Mouse (Mus musculus) heart, postnatal 36 days (tissue): ENCODE measurements around the gene Krtap28-13. TPM values are rescaled to one million over a fixed set of nuclear protein-coding genes. Genes with fewer than 3 reads are reported as not detected.

Source experiments
- DNase-seq, 2 experiments: peaks; one replicate each; pipeline ENCODE4 v3.0.0; 2021 to 2022
- intact Hi-C: fragments of 180-260 bp; cut with DNase I; formaldehyde crosslinking; loops from one replicate; pipeline ENCODE4 v1.15.1; 2025
- total RNA-seq, 2 experiments: library from RNA; stranded (reverse); gene quantifications; 2 replicates each; pipeline ENCODE4 v1.2.3; 2021

Krtap28-13 gene
- total RNA-seq, 2 experiments from 2014 or later = not detected

- no peak for DNase-seq
- intact Hi-C loops = no loop called here
Measured at GRCm38 (mm10) chr1:83084790-83085189, 24.1 kb downstream of the Krtap28-13 start.

- intact Hi-C loops = no loop called here
- no peak for DNase-seq
Measured at GRCm38 (mm10) chr1:83091268-83091667, 30.5 kb downstream of the Krtap28-13 start.

DNA sequence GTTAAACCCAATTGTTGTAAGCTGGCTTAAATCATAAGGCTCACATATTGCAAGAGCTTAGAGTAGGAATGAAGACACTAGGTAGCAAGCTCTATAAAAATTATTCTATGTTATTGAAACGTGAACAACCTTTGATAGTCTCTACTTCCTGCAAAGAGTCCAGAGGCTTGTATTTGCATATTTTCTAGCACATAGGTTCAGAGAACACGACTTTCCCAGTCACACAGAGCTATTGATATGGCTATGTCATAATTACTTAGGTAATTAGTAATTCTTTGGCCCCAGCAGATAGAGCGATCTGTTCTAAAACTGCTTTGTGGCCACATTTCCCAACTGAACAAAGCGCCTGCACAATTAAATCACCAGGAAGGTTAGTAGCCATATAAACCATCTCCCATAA, 36.2 kb downstream of the Krtap28-13 start:
- DNase-seq = no peak
- intact Hi-C loops = no loop called here

GRCm38 (mm10) chr1:83099160-83099559, 38.4 kb downstream of the Krtap28-13 start:
- intact Hi-C loops = no loop called here
- no peak for DNase-seq

DNA sequence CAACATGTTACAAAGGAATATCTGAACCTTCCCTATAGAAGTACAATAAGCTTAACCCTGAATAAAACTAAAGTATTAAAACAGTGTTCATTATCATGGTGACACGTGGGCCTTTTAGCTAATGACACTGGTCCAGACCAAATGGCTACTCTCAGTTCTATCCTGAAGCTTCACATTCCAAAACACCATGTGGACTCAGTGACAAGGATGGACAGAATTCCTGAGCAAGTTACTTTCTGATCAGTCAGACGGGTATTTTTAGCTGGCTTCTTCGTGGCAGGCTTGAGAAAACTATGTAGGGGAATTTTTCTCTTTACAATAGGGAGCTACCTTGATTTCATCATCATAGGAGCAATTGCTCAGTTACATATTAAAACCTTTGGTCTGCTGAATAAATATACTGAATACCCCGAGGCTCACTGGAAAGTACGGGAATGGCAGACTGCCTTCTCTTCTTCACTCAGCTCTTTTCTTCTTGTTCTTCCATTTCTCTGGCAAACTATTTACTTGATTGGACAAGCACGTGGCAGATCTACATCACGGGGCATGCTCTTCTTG, 38.9 kb downstream of the Krtap28-13 start:
- intact Hi-C loops = no loop called here
- no peak for DNase-seq

DNA sequence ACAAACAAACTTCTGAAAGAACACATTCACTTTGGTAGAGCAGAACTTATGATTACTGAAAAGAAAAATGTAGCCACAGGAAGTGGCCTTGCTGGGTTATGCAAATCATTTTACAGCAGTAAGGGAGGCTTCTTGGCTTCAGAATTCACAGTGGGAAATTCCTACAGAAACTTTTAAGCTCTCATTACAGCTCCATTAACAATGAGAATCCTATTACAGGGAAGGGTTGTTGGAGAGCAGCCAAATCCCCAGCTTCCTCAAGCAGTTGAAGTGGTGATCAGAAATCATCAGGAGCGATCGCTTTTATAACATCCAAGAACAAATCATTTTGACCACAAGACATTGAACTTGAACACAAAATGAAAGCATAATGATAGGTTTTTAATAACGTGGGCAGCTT, 41.2 kb downstream of the Krtap28-13 start:
- no peak for DNase-seq
- intact Hi-C loops = no loop called here

DNA sequence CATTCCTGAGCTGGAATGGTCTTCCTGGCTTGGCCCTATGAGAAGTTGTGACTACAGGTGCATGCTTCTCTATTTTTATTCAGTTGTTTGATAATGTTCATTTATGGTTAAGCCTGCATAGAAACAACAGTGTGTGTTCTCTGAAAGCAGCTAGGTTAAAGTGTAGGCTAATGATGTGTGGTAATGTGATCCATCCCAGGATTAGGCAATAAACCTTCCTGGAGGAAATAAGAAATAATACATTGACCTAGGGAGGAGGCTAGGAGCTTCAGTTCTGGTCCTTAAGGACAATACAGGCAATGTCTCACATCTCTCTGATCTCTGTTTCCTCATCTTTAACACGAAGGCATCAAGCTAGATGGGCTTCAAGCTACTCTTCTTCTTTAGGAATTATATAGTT, 44.7 kb downstream of the Krtap28-13 start:
- no peak for DNase-seq

DNA sequence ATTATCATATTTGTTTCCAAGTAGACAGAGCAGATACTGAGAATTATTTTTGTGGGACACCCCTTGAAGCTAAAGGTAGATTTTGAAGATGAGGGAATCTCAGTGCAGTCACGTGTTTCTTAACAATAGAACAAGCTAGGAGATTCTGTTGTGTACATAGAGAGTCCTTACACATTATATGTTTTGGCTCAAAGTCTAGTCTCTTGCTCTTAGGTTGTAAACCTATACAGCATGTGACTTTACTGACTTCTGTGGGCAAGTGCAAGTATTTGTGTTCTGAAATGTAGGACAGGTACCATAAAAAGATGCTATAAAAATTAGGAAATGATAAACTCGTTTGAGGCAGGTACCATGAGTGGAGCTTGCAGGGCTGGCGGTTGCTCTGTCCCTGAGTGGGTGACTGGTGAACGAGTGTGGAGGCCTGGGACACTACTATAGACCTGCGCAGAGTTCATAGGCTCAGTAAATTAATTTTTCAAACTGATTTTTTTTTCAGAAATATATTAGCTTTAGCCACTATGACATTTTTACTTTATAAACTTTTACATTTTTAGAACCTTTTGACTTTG, 46.8 kb downstream of the Krtap28-13 start:
- no peak for DNase-seq
- intact Hi-C loops = no loop called here

More for the DNA sequence above, 44.7 kb downstream of the Krtap28-13 start:
- intact Hi-C loops = no loop called here

GRCm38 (mm10) chr1:83110992-83111391, 50.3 kb downstream of the Krtap28-13 start:
- DNase-seq = no peak
- intact Hi-C loops = no loop called here

Other genes with a start within 250 kb of the Krtap28-13 start
- gene Agfg1, start 221.4 kb upstream of the Krtap28-13 start, total RNA-seq = 10 to 100 TPM; 29.7 to 29.8 TPM
- gene A030005L19Rik, start 147.6 kb upstream of the Krtap28-13 start, total RNA-seq = under 1 TPM in 1 of 2 experiments, not detected in 1; 0.35 TPM
- not detected for gene A030014E15Rik, start 136.0 kb upstream of the Krtap28-13 start, total RNA-seq
- gene Gm6217, start 129.5 kb upstream of the Krtap28-13 start, total RNA-seq = not detected
- not detected for gene A030003K21Rik, start 117.5 kb upstream of the Krtap28-13 start, total RNA-seq
- gene Gm7544, start 104.9 kb upstream of the Krtap28-13 start, total RNA-seq = not detected
- not detected for gene Gm47955, start 100.6 kb upstream of the Krtap28-13 start, total RNA-seq
- not detected for gene Gm47959, start 60.4 kb upstream of the Krtap28-13 start, total RNA-seq
- gene Slc19a3, start 22.5 kb upstream of the Krtap28-13 start, total RNA-seq = under 1 TPM; 0.43 to 0.67 TPM
- gene Krtap28-10, start 18.4 kb upstream of the Krtap28-13 start, total RNA-seq = not detected
- gene Gm47969, start 16.0 kb upstream of the Krtap28-13 start, total RNA-seq = not detected
- not detected for gene A030005K14Rik, start 1.6 kb upstream of the Krtap28-13 start, total RNA-seq
- gene Ccl20, start 55.8 kb downstream of the Krtap28-13 start, total RNA-seq = not detected
- gene Daw1, start 98.8 kb downstream of the Krtap28-13 start, total RNA-seq = not detected